Mouse (Mus musculus) embryo, embryonic 9.5 days (tissue): Measurements from ENCODE around the gene Rpa2.
A peak's percentile ranks its signal among the peaks of the same experiment; 100 is the strongest.

Source experiments
- DNase-seq: peaks from one replicate; pipeline ENCODE4 v3.0.0-alpha.2; 2017; ENCODE audit errors: extremely low spot score

The Rpa2 gene

GRCm38 (mm10) chr4:132803876-132804275 is 35.7 kb downstream of the Rpa2 start:
- no peak for DNase-seq

DNA sequence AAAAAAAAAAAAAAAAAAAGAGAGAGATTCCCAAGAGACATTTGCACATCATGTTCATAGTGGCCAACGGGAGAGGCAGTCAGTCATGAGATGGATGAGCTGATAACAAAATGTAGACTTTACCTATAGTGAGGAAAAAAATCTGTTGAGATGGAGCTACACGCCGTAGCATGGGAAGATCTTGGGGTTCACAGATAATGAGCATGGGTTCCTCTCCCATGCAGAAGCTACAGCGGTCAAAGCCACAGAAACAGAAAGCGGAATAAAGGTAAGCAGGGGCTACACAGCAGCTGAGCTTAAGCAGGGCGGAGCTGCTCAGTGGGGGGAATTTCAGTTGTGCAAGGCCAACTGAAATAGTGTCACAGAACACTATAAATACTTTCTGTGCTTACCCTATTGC is 36.2 kb downstream of the Rpa2 start:
- DNase-seq, result no peak

- no peak for DNase-seq
These were observed 37.0 kb downstream of the Rpa2 start for GRCm38 (mm10) chr4:132805146-132805545.

- DNase-seq, result no peak
These were observed 37.6 kb downstream of the Rpa2 start for GRCm38 (mm10) chr4:132805599-132806197.

- no peak for DNase-seq
These were observed 38.6 kb downstream of the Rpa2 start for GRCm38 (mm10) chr4:132806620-132807191.

GRCm38 (mm10) chr4:132807771-132808641 is 39.9 kb downstream of the Rpa2 start:
- DNase-seq, result no peak

GRCm38 (mm10) chr4:132809621-132810020 is 41.5 kb downstream of the Rpa2 start:
- DNase-seq, result no peak

GRCm38 (mm10) chr4:132816404-132816803 is 48.3 kb downstream of the Rpa2 start:
- DNase-seq, result no peak

DNA sequence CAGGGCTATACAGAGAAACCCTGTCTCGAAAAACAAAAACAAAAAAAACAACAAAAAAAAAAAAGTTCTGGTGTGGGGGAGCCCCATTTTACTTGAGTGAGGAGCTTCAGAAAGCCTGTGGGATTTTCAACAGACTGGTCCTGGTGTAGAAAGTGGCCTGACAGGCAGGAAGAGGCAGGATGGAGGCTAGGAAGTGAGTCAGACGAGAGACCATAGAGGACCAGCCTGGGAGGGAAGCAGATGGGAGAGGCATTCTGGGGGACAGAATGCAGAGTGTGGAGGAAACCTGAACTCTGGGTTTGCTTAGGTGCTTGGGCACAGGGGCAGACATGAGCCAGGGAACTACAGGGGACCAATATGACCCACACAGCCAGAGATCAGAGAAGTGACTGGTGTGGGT is 48.7 kb downstream of the Rpa2 start:
- no peak for DNase-seq

DNA sequence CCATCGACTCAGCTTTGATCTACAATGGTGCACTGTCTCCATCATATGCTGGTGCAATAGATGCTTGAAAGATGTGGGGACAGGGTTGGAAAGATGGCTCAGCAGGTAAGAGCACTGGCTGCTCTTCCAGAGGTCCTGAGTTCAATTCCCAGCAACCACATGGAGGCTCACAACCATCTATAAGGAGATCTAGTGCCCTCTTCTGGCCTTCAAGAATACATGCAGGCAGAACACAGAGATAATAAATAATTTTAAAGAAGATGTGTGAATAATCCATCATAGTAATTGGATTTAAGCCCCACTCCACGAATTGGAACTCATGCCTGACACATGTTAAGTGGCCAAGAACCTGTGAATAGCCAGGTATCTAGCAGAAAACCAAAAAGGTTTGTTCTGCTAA is 50.3 kb downstream of the Rpa2 start:
- no peak for DNase-seq

- peak; percentile 62 for DNase-seq
These were observed 55.7 kb downstream of the Rpa2 start for GRCm38 (mm10) chr4:132823614-132824366.
